Mouse (Mus musculus) hindbrain, embryonic 10.5 days (tissue): ENCODE results near the gene Etfbkmt. TPM values are rescaled to one million over a fixed set of nuclear protein-coding genes. Genes with fewer than 3 reads are reported as not detected.
A peak's percentile ranks its signal among the peaks of the same experiment; 100 is the strongest.
"Not testable (repeated sequence)": the region's sequence is repeated elsewhere in the genome, so short reads cannot be mapped to it uniquely, and the experiment has no call there.

Source experiments
- DNase-seq: peaks from one replicate; pipeline ENCODE4 v3.0.0-alpha.2; 2017; ENCODE audit warnings: low spot score
- H3K27ac ChIP-seq: fragments of 300-500 bp; sonication (generic); 2 replicates; pipeline ENCODE4 v1.5.1; 2016; ENCODE audit warnings: mild to moderate bottlenecking, moderate library complexity
- H3K27me3 ChIP-seq: fragments of 300-500 bp; sonication (generic); 2 replicates; pipeline ENCODE4 v1.6.1; 2016; ENCODE audit warnings: mild to moderate bottlenecking; ENCODE audit not compliant: poor library complexity, insufficient read depth, severe bottlenecking
- H3K36me3 ChIP-seq: fragments of 300-500 bp; sonication (generic); 2 replicates; pipeline ENCODE4 v1.6.1; 2016; ENCODE audit warnings: mild to moderate bottlenecking, moderate library complexity
- H3K4me1 ChIP-seq: fragments of 300-500 bp; sonication (generic); replicated peaks from 2 replicates; pipeline ENCODE4 v1.6.1; 2016; ENCODE audit warnings: mild to moderate bottlenecking
- H3K4me3 ChIP-seq: fragments of 300-500 bp; sonication (generic); 2 replicates; pipeline ENCODE4 v1.5.1; 2016; ENCODE audit warnings: mild to moderate bottlenecking, moderate library complexity
- H3K9me3 ChIP-seq: fragments of 300-500 bp; sonication (generic); 2 replicates; pipeline ENCODE4 v1.6.1; 2016; ENCODE audit warnings: mild to moderate bottlenecking, moderate library complexity
- WGBS: fragments of 180-500 bp; shearing (Covaris S2); methylation state at CpG from one replicate; pipeline ENCODE4 v1.1.7; 2016; 5-methylcytosine and 5-hydroxymethylcytosine counted together
- polyA plus RNA-seq: library from polyadenylated mRNA; unstranded; fragments of >200 nt; fragmentation: Nextera tagmentation; extraction: Ambion mirVana; gene quantifications from 2 replicates; pipeline ENCODE4 v1.2.1, GENCODE M21; 2016

Gene Etfbkmt
- polyA plus RNA-seq, 1 experiment from 2014 or later: 8.8 TPM

GRCm38 (mm10) chr6:149169965-149170364 is 30.3 kb downstream of the Etfbkmt start:
- H3K4me3 ChIP-seq, H3K27ac ChIP-seq, H3K9me3 ChIP-seq, H3K27me3 ChIP-seq, H3K4me1 ChIP-seq, DNase-seq: not testable (repeated sequence)
- WGBS: 92% methylated on average over 4 of the region's 4 CpGs
- H3K36me3 ChIP-seq: peaks cover 83% of the 10 kb centered on the region

- H3K27me3 ChIP-seq: no peaks in the 10 kb centered on the region
- no peaks in the 10 kb centered on the region for H3K4me1 ChIP-seq
- no peak overlapping the region for H3K4me3 ChIP-seq
- no peak overlapping the region for H3K27ac ChIP-seq
- peaks cover 86% of the 10 kb centered on the region for H3K36me3 ChIP-seq
- H3K9me3 ChIP-seq: peaks cover 7% of the 10 kb centered on the region; the same call in 1 of the 2 replicates
- WGBS: 79% methylated on average over 4 of the region's 4 CpGs
- no peak for DNase-seq
These were observed 34.4 kb downstream of the Etfbkmt start for GRCm38 (mm10) chr6:149173831-149174625.

DNA sequence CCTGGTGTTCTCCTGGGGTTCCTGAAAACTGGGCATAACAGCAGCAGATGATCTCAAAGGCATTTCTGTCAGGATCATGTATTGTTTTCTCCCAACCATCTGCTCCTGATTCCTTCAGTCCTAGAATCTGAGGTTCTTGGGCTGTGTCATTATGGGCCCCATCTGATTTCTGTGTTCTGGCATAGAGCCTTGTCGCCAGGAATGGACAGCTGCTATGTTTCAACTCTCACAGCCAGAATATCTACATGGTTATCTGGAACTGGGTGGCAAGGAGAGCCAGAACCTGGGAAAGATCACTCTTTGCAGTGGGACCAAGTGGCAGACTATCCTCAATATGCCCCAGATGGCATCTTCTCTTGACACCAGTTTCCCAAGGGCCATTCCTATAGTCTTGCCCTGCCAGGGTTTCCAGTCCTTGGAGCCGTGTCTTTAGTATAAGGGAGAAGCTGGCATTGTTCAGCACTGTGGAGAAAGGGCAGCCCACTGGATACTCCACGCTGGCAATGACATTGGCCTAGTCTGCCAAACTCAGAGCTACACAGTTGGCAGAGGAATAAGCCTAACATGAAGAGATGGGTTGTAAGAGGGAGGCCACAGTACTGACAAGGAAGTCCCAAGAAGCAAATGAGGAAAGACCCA is 35.4 kb downstream of the Etfbkmt start:
- H3K9me3 ChIP-seq: peaks cover 7% of the 10 kb centered on the region; the same call in 1 of the 2 replicates
- peaks cover 86% of the 10 kb centered on the region for H3K36me3 ChIP-seq
- 91% methylated on average over 3 of the region's 3 CpGs for WGBS
- H3K4me1 ChIP-seq: no peaks in the 10 kb centered on the region
- no peak overlapping the region for H3K27ac ChIP-seq
- no peaks in the 10 kb centered on the region for H3K27me3 ChIP-seq
- H3K4me3 ChIP-seq: no peak overlapping the region
- DNase-seq: no peak

- Histone ChIP-seq H3K27me3 (no peaks in the 10 kb centered on the region), H3K9me3 (peaks cover 11% of the 10 kb centered on the region; the same call in 1 of the 2 replicates), H3K36me3 (peaks cover 99% of the 10 kb centered on the region)
These were observed 39.4 kb downstream of the Etfbkmt start for GRCm38 (mm10) chr6:149179064-149179463.

DNA sequence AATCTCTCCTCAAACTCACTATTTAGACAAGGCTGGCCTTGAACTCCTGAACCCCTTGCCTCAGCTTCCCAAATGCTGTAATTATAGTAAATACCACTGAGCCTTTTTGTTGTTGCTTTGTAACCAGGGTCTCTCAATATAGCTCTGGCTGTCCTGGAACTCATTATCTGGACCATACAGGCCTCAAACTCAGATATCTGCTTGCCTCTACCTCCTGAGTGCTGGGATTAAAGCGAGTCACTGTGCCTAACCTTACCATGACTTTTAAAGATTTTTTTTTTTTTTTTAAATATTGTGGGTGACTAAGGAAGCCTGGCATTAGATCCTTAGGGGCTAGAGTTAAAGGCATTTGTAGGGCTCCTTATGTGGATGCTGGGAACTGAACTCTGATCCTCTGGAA is 44.4 kb downstream of the Etfbkmt start:
- Histone ChIP-seq H3K27ac (no peak overlapping the region), H3K4me3 (no peak overlapping the region), H3K36me3 (peaks cover 56% of the 10 kb centered on the region), H3K27me3 (no peaks in the 10 kb centered on the region), H3K9me3 (peaks cover 4% of the 10 kb centered on the region; the same call in 1 of the 2 replicates), H3K4me1 (peaks cover 20% of the 10 kb centered on the region)
- no peak for DNase-seq
- WGBS: 94% methylated on average over 1 of the region's 1 CpGs

More at GRCm38 (mm10) chr6:149179064-149179463, 39.4 kb downstream of the Etfbkmt start:
- Histone ChIP-seq H3K4me1 (no peaks in the 10 kb centered on the region), H3K4me3 (no peak overlapping the region), H3K27ac (no peak overlapping the region)
- no peak for DNase-seq

- peak overlapping the region; percentile 98 for H3K27ac ChIP-seq
- peak overlapping the region; percentile 90 for H3K4me3 ChIP-seq
- no peak for DNase-seq
- H3K27me3 ChIP-seq: no peaks in the 10 kb centered on the region
- peaks cover 22% of the 10 kb centered on the region for H3K4me1 ChIP-seq
- WGBS: 82% methylated on average over 1 of the region's 1 CpGs
- H3K36me3 ChIP-seq: peaks cover 22% of the 10 kb centered on the region
- 0 out of 2 replicates have a peak, but pooled peaks cover 1% of the 10 kb centered on the region for H3K9me3 ChIP-seq
These were observed 47.7 kb downstream of the Etfbkmt start for GRCm38 (mm10) chr6:149187371-149187770.

DNA sequence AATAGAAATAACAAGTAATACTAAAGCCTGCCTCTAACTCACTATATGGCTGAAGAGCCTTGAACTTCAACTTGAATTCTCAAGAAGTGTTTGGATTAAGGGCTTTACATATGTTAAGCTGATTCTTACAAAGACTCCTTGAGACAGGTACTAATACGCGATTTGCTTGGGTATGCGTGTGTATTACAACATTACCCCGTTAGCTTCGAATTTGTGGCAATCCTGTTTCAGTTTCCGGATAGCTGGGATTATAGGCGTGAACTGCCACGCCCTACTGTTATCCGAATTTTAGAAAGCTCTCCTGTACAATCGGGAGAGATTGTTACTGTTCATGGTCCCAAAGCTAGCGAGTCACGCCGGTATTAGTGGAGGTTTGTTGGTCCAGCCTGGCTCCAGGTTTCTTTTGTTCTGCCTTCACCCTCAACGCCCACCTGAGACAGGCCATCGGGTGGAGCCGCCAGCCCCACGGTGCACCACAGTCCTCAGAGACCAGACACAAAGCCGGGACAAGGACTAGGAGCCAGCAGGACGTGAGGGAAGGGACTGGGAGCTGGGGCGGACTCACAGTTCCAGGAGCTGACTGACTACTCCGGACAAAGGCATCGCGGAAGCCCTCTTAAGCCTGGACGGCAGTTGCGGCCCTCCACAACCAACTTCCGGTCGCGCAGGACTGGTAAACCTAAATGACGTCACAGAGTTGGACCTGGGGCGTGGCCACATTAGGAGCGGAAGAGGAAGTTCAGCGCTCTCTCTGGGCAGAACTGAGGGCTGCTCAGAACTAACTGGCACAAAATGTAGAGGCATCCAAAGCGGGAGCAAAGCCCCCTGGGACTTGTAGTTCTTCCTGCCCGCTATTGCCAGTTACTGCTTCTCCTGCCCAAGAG is 48.6 kb downstream of the Etfbkmt start, which contains the start of gene Amn1:
Gene Amn1 (minus strand): TSS at position 672 of the 884 bp plus-strand sequence.
- Histone ChIP-seq H3K9me3 (no peaks in the 10 kb centered on the region), H3K27ac (peak within 1 kb of the TSS; percentile 98), H3K27me3 (no peaks in the 10 kb centered on the region), H3K4me3 (peak within 1 kb of the TSS; percentile 90), H3K4me1 (peaks cover 22% of the 10 kb centered on the region), H3K36me3 (peaks cover 13% of the 10 kb centered on the region)
- peak; percentile 98 for DNase-seq
- WGBS: under 1% methylated on average over 34 of the region's 34 CpGs

DNA sequence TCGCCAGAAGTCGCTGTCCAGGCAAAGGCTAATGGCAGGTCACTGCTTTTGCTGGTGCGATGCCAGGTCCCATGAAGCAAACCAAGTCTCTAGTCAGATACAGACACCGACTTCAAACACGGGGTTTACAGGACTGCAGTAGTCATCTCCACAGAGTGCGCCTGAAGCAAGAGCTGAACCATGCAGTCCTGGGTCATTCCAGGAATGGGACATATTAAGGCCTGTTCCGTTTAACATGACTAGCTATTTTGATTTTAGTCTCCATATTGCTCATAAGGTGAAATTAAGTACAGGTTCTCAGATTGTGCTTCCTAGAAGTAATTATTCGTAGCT is 49.2 kb downstream of the Etfbkmt start:
- DNase-seq: no peak
- H3K9me3 ChIP-seq: no peaks in the 10 kb centered on the region
- peak overlapping the region; percentile 98 for H3K27ac ChIP-seq
- WGBS: 38% methylated on average over 8 of the region's 8 CpGs
- H3K4me1 ChIP-seq: peaks cover 22% of the 10 kb centered on the region
- H3K4me3 ChIP-seq: peak overlapping the region; percentile 90
- peaks cover 7% of the 10 kb centered on the region for H3K36me3 ChIP-seq
- no peaks in the 10 kb centered on the region for H3K27me3 ChIP-seq

- Histone ChIP-seq H3K27me3 (no peaks in the 10 kb centered on the region), H3K9me3 (no peaks in the 10 kb centered on the region), H3K27ac (no peak overlapping the region), H3K4me3 (no peak overlapping the region), H3K36me3 (peaks cover 2% of the 10 kb centered on the region), H3K4me1 (peaks cover 22% of the 10 kb centered on the region)
- DNase-seq: no peak
- 92% methylated on average over 16 of the region's 16 CpGs for WGBS
These were observed 49.8 kb downstream of the Etfbkmt start for GRCm38 (mm10) chr6:149189340-149189922.

GRCm38 (mm10) chr6:149191951-149192350 is 52.3 kb downstream of the Etfbkmt start:
- 85% methylated on average over 5 of the region's 5 CpGs for WGBS
- DNase-seq, H3K36me3 ChIP-seq: not testable (repeated sequence)

DNA sequence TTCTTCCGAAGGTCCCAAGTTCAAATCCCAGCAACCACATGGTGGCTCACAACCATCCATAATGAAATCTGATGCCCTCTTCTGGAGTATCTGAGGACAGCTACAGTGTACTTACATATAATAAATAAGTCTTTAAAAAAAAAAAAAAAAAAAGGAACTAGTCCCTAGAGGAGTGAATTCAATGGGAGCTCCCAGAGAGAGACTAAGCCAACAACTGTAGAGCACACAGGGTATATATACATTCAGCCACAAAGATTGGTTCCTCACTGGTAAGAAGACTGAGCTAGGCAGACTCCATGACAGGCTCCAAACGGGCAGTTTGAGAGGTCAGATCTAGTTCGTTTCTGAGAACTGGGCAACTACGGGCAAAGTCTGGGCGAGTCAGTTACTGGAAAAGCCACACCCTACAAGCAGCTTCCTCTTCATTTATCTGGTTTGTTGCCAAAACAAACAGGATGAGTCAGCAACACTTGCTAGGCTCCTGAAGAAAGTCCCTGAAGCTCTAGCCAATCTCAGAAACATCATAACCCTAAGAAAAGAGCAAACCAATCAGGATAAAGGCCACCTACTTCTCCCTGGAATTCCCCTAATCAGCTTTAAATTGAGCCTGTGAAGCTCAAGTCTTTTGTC is 53.7 kb downstream of the Etfbkmt start:
- WGBS: 83% methylated on average over 5 of the region's 5 CpGs
- Histone ChIP-seq H3K4me1 (peaks cover 6% of the 10 kb centered on the region; the same call in 1 of the 2 replicates), H3K4me3 (no peak overlapping the region), H3K9me3 (no peaks in the 10 kb centered on the region), H3K27ac (no peak overlapping the region), H3K36me3 (no peaks in the 10 kb centered on the region), H3K27me3 (no peaks in the 10 kb centered on the region)
- no peak for DNase-seq

More at GRCm38 (mm10) chr6:149191951-149192350, 52.3 kb downstream of the Etfbkmt start:
- H3K27me3 ChIP-seq, H3K9me3 ChIP-seq, H3K4me3 ChIP-seq, H3K27ac ChIP-seq: not testable (repeated sequence)
- H3K4me1 ChIP-seq: peaks cover 16% of the 10 kb centered on the region

DNA sequence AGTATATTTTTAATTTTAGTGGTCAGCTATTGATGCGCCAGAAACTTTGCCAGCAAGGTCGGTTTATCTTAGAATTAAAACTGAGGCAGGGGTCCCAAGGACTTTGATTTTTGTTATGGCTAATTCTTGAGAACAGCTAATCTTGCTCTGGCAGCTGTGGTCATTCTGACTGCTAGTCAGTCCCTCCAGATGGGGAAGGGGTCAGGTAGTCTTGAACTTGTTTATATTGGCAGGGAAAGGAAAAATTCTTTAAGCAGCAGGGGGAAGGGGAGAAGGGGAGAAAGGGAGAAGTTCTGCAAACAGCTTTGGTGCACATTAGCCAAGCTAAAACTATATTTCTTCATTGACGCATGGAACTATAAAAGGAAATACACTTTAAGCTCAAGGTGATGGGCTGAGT is 57.5 kb downstream of the Etfbkmt start:
- Histone ChIP-seq H3K27me3 (no peaks in the 10 kb centered on the region), H3K36me3 (no peaks in the 10 kb centered on the region), H3K4me1 (no peaks in the 10 kb centered on the region), H3K4me3 (no peak overlapping the region), H3K27ac (no peak overlapping the region), H3K9me3 (no peaks in the 10 kb centered on the region)
- whole genome bisulfite sequencing: 74% methylated on average over 3 of the region's 3 CpGs
- DNase-seq: no peak
